Mouse (Mus musculus) frontal cortex, adult (tissue): ENCODE measurements around the gene Ccdc174.

Source experiments
- ATAC-seq: cut with Nextera tagmentation; 2 replicates; pipeline ENCODE4 v1.9.2; 2017; ENCODE audit warnings: mild to moderate bottlenecking, moderate library complexity, mixed read lengths; ENCODE audit not compliant: low TSS enrichment

Ccdc174 gene

GRCm38 (mm10) chr6:91917716-91918115, 39.9 kb downstream of the Ccdc174 start:
- no peak for ATAC-seq

GRCm38 (mm10) chr6:91931231-91931630, 53.4 kb downstream of the Ccdc174 start:
- ATAC-seq = no peak

GRCm38 (mm10) chr6:91938491-91938890, 60.6 kb downstream of the Ccdc174 start:
- ATAC-seq = no peak

- no peak for ATAC-seq
These were observed 70.6 kb downstream of the Ccdc174 start for GRCm38 (mm10) chr6:91948426-91948825.
